Mouse (Mus musculus) hindbrain, embryonic 13.5 days (tissue): ENCODE measurements at regions not wholly inside any gene's neighbourhood (a gene's known extent, or its start where the extent isn't known, plus 50 kb on each side); places are given as distances from the start of the nearest gene placed in this dataset.

Experiments
- ATAC-seq: fragments of 200-750 bp; cut with Nextera tagmentation; 2 replicates; pipeline ENCODE4 v1.8.0; 2017; ENCODE audit warnings: moderate TSS enrichment; ENCODE audit not compliant: low FRiP score
- H3K27ac ChIP-seq: fragments of 300-500 bp; sonication (generic); 2 replicates; pipeline ENCODE4 v1.5.1; 2015; ENCODE audit warnings: inconsistent platforms, mild to moderate bottlenecking, moderate library complexity
- H3K27me3 ChIP-seq: fragments of 300-500 bp; sonication (generic); 2 replicates; pipeline ENCODE4 v1.6.1; 2015; ENCODE audit warnings: mild to moderate bottlenecking, inconsistent platforms
- H3K36me3 ChIP-seq: fragments of 300-500 bp; sonication (generic); 2 replicates; pipeline ENCODE4 v1.6.1; 2015; ENCODE audit warnings: mild to moderate bottlenecking, inconsistent platforms
- H3K4me1 ChIP-seq: fragments of 300-500 bp; sonication (generic); replicated peaks from 2 replicates; pipeline ENCODE4 v1.6.1; 2015; ENCODE audit warnings: inconsistent platforms
- H3K4me2 ChIP-seq: fragments of 300-500 bp; sonication (generic); 2 replicates; pipeline ENCODE4 v1.6.1; 2015; ENCODE audit warnings: inconsistent platforms, mild to moderate bottlenecking, moderate library complexity
- H3K4me3 ChIP-seq: fragments of 300-500 bp; sonication (generic); 2 replicates; pipeline ENCODE4 v1.5.1; 2015; ENCODE audit warnings: mild to moderate bottlenecking, inconsistent platforms
- H3K9ac ChIP-seq: fragments of 300-500 bp; sonication (generic); 2 replicates; pipeline ENCODE4 v1.6.1; 2015; ENCODE audit warnings: mild to moderate bottlenecking, inconsistent platforms
- H3K9me3 ChIP-seq: fragments of 300-500 bp; sonication (generic); 2 replicates; pipeline ENCODE4 v1.6.1; 2016; ENCODE audit warnings: inconsistent platforms
- WGBS: fragments of 180-500 bp; shearing (Covaris S2); methylation state at CpG from one replicate; pipeline ENCODE4 v1.1.7; 2015; 5-methylcytosine and 5-hydroxymethylcytosine counted together

DNA sequence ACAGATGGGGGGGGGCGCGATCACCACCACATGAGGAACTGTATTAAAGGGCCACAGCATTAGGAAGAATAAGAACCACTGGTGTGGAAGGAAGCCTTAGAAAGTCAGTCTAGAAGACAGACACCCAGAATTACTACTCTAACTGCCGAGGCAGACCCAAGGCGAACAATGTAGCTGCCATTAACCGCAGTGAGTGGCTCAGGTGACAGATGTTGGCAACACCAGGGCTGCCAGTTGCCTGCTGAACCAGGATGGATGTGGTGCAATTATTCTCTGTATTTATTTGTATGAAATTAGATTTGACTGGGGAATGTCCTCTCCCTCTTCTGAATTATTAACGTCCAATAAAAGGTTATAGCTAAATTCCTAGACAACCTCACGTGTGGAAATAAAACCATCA, 124.7 kb downstream of the 4930564D02Rik start:
- Histone ChIP-seq H3K4me3 (no peak overlapping the region), H3K27ac (peak overlapping the region; percentile 48; the same call in 1 of the 2 replicates), H3K9ac (no peak overlapping the region), H3K9me3 (no peaks in the 10 kb centered on the region), H3K36me3 (no peaks in the 10 kb centered on the region), H3K27me3 (no peaks in the 10 kb centered on the region), H3K4me2 (no peak overlapping the region), H3K4me1 (0 out of 2 replicates have a peak, but pooled peaks cover 5% of the 10 kb centered on the region)
- 77% methylated on average over 7 of the region's 7 CpGs for WGBS
- ATAC-seq: 0 out of 2 replicates have a peak, but pooled peaks have one; percentile 24

DNA sequence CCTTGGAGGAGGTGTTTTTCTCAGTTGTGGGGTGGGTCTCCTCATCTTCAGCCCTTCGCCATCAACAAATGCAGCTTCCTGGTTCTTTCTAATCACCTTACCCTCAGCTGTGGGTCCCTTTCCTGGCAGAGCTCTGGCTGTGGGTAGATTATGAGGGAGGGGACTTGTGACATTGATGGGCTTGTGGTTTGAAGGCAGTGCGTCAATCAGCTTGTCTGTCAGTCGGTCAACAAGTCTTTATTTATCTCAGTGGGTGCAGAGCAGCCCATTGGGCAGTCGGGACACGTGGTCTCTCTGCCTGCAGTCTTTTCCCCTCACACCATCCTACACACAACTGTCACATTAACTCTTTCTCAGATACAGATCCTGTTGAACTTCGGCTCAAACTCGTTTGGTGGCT, 125.2 kb downstream of the 4930564D02Rik start:
- no peak overlapping the region for H3K4me3 ChIP-seq
- 55% methylated on average over 7 of the region's 7 CpGs for WGBS
- no peak for ATAC-seq
- no peak overlapping the region for H3K4me2 ChIP-seq
- peak overlapping the region; percentile 48; the same call in 1 of the 2 replicates for H3K27ac ChIP-seq
- no peaks in the 10 kb centered on the region for H3K9me3 ChIP-seq
- no peak overlapping the region for H3K9ac ChIP-seq
- no peaks in the 10 kb centered on the region for H3K27me3 ChIP-seq
- 0 out of 2 replicates have a peak, but pooled peaks cover 5% of the 10 kb centered on the region for H3K4me1 ChIP-seq
- H3K36me3 ChIP-seq: no peaks in the 10 kb centered on the region

DNA sequence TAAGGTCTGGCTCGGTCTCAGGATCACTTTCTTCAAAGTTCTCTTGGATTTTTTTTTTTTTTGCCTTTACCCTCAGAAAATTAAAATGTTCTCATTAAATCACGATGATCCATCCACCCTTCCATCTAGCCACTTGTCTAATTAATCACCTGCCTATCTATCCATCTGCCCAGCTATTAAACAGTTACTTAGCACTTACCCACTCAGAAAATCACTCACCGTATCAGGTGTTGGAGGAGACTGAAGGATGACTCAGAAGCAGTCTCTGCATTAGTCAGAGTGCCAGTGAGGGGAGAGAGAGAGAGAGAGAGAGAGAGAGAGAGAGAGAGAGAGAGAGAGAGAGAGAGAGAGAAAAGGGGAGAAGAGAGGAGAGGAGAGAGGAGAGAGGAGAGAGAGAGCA, 134.1 kb downstream of the 4930564D02Rik start:
- no peaks in the 10 kb centered on the region for H3K4me1 ChIP-seq
- no peak overlapping the region for H3K4me3 ChIP-seq
- no peak overlapping the region for H3K27ac ChIP-seq
- no peaks in the 10 kb centered on the region for H3K9me3 ChIP-seq
- no peak for ATAC-seq
- H3K36me3 ChIP-seq: no peaks in the 10 kb centered on the region
- no peaks in the 10 kb centered on the region for H3K27me3 ChIP-seq
- 83% methylated on average over 3 of the region's 3 CpGs for WGBS
- no peak overlapping the region for H3K4me2 ChIP-seq
- no peak overlapping the region for H3K9ac ChIP-seq

DNA sequence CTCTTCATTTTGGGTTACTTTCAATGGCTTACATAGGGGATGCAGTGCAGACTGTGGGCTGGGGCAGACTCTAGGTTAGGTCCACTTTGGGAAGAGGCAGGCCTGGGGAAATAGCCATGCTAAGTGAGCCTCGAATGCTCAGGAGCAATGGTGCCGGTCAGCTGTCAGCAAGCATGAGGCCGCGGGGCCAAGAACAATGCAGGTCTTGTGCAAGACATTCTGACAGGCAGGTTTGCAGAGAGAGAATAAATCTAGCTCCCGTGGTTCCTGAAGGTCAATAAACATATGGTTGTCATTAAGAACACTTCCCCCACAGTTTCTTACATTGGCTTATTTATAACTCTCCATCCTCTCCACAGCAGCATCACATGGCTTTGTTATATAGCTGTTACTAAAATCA, 142.5 kb downstream of the 4930564D02Rik start:
- Histone ChIP-seq H3K27ac (no peak overlapping the region), H3K4me2 (no peak overlapping the region), H3K9ac (no peak overlapping the region), H3K36me3 (no peaks in the 10 kb centered on the region), H3K9me3 (no peaks in the 10 kb centered on the region), H3K4me1 (no peaks in the 10 kb centered on the region), H3K4me3 (no peak overlapping the region), H3K27me3 (no peaks in the 10 kb centered on the region)
- 69% methylated on average over 5 of the region's 5 CpGs for WGBS
- no peak for ATAC-seq

DNA sequence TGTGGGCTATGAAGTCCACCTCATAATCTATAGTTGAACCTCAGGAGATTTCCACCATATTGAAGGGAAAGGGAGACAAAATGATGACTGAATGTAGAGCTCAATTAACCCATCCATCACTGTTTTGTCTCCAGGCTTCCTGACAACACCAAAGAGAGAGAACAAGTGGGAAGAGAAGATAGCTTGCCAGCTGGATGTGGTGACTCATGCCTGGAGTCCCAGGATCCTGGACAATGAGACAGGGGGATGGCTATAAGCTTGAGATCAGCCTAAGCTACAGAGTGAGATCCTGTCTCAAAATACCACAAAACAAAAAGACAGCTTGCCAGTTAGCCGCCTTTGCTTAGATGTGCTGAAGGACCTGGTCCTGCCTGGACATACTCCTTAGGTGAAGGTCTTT, 144.4 kb downstream of the 4930564D02Rik start:
- no peaks in the 10 kb centered on the region for H3K27me3 ChIP-seq
- H3K9me3 ChIP-seq: no peaks in the 10 kb centered on the region
- H3K27ac ChIP-seq: no peak overlapping the region
- WGBS: 87% methylated on average over 1 of the region's 1 CpGs
- no peak overlapping the region for H3K9ac ChIP-seq
- no peak for ATAC-seq
- no peak overlapping the region for H3K4me2 ChIP-seq
- H3K36me3 ChIP-seq: no peaks in the 10 kb centered on the region
- 0 out of 2 replicates have a peak, but pooled peaks cover 4% of the 10 kb centered on the region for H3K4me1 ChIP-seq
- no peak overlapping the region for H3K4me3 ChIP-seq

DNA sequence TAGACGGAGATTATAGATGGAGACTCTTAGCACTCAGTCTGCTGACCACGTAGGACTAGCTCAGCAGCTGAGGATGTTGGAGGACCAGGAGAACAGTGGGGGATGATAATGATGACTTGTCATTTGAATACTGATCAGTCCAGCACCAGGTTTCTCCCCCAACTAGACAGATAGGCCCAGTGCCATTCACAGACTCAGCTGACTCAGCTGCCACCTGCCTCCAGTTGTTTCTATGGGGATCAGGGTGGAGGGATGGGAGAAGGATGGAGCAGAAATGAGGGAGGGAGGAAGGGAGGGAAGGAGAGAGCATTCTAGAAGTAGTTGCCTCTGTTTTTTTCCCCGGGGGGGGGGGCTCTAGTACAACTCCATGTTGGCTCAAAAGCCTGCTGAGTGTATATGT, 145.1 kb downstream of the 4930564D02Rik start:
- no peak overlapping the region for H3K9ac ChIP-seq
- 61% methylated on average over 3 of the region's 3 CpGs for WGBS
- H3K4me3 ChIP-seq: no peak overlapping the region
- H3K9me3 ChIP-seq: no peaks in the 10 kb centered on the region
- ATAC-seq: no peak
- H3K4me1 ChIP-seq: 0 out of 2 replicates have a peak, but pooled peaks cover 5% of the 10 kb centered on the region
- H3K4me2 ChIP-seq: no peak overlapping the region
- no peak overlapping the region for H3K27ac ChIP-seq
- H3K27me3 ChIP-seq: no peaks in the 10 kb centered on the region
- no peaks in the 10 kb centered on the region for H3K36me3 ChIP-seq

DNA sequence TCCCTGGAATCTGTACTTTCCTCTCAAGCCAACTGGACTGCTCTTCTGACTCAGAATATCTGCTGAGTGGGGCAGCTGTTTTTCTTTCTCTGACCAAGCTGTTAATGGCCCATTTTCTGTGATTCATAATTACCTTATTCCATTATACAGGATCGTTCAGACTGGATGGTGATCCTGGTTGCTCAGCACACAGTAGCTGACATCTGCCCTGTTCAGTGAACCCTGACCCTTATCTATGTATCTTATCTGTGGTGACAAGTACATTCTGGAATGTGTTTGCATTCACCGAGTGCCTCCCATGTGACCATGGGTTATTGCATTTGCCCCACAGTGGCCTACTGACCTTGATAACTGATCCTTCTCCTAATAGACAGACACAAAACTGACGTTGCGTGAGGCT, 148.2 kb downstream of the 4930564D02Rik start:
- no peaks in the 10 kb centered on the region for H3K27me3 ChIP-seq
- H3K9me3 ChIP-seq: no peaks in the 10 kb centered on the region
- no peak overlapping the region for H3K27ac ChIP-seq
- 47% methylated on average over 4 of the region's 4 CpGs for WGBS
- no peaks in the 10 kb centered on the region for H3K36me3 ChIP-seq
- no peak for ATAC-seq
- H3K4me1 ChIP-seq: 0 out of 2 replicates have a peak, but pooled peaks cover 5% of the 10 kb centered on the region
- H3K4me2 ChIP-seq: no peak overlapping the region
- H3K9ac ChIP-seq: no peak overlapping the region
- H3K4me3 ChIP-seq: no peak overlapping the region

DNA sequence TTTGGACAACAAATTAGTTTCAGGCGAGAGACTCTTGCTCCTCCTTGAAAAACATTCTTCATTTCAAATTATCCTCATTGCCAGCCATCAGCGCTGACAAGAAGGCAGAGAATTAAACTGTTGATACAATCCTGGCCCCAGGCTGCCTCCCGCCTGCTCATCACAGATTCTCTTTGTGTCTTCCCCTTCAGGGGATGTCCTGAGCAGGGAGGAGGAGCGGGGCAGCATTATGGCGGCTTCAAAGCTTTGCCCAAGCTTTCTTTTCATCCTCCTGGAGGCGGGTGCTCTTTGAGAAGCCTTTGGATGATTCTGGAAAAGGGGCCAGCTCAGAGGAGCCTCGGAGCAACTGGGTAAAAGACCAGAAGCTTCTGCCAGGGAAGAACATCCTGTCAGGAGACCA, 149.1 kb downstream of the 4930564D02Rik start:
- Histone ChIP-seq H3K4me2 (no peak overlapping the region), H3K27me3 (no peaks in the 10 kb centered on the region), H3K9ac (no peak overlapping the region), H3K36me3 (no peaks in the 10 kb centered on the region), H3K9me3 (no peaks in the 10 kb centered on the region), H3K27ac (no peak overlapping the region), H3K4me1 (0 out of 2 replicates have a peak, but pooled peaks cover 5% of the 10 kb centered on the region), H3K4me3 (no peak overlapping the region)
- ATAC-seq: no peak
- 33% methylated on average over 7 of the region's 7 CpGs for WGBS

DNA sequence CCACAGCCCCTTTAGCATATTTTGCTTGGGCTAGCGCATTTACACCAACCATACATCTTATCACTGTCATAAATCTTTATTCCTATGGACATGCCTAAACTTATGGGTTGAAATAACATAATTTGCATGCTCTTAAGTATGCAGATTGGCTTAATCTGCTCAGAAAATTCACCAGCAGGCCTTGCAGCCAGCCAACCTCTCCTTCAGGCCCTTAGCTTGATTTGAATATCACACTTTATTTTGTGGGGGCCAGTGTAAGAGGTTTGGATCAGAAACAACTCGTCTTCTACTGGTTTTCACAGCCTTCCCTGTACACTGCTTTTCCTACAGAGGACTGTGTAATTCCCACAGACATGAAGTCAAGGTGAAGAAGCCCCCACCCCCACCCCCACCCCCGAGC, 153.0 kb downstream of the 4930564D02Rik start:
- Histone ChIP-seq H3K27me3 (no peaks in the 10 kb centered on the region), H3K4me1 (peaks cover 5% of the 10 kb centered on the region; the same call in 1 of the 2 replicates), H3K4me2 (no peak overlapping the region), H3K9me3 (no peaks in the 10 kb centered on the region), H3K27ac (no peak overlapping the region), H3K4me3 (no peak overlapping the region), H3K9ac (no peak overlapping the region), H3K36me3 (no peaks in the 10 kb centered on the region)
- no peak for ATAC-seq
- 85% methylated on average over 3 of the region's 3 CpGs for whole genome bisulfite sequencing

DNA sequence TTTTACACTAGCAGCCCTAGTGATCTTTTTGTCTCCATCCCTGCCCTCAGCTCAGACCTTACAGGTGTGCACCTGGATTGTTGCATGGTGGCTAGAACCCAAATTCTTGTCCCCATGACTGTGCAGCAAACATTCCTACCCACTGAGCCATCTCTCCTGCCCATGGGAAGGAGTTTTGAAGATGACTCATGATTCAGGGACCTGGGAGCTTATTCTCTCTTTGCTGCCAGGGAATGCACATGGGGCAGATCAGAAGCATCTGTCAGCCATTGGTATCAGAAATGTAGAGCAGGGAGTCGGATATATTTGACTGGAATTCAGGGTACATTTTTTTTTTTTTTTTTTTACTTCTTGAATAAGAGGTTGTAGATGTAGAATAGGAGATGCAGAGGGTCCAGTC, 154.0 kb downstream of the 4930564D02Rik start:
- Histone ChIP-seq H3K9ac (no peak overlapping the region), H3K9me3 (no peaks in the 10 kb centered on the region), H3K36me3 (no peaks in the 10 kb centered on the region), H3K4me3 (no peak overlapping the region), H3K27ac (no peak overlapping the region), H3K4me1 (peaks cover 14% of the 10 kb centered on the region), H3K4me2 (no peak overlapping the region), H3K27me3 (no peaks in the 10 kb centered on the region)
- no peak for ATAC-seq
- WGBS: 83% methylated on average over 1 of the region's 1 CpGs

DNA sequence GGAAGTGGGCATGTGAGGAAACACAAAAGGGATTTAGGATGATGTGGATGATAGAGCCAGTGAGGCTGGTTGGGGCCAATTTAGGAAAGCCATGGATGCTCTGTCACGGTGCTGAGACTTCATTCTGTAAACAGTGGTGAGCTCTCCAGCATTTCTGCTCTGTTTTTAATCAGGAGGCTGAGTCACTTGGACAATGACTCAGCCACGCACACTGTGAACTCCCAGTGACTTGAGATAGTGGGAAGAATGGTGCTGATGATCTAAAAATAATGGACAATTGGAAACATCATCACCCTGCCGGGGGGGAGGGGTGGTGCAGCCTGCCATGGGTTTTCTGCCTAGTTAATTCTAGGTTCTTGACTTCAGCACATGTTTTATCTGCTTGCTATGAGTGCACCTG, 156.3 kb downstream of the 4930564D02Rik start:
- ATAC-seq: no peak
- no peaks in the 10 kb centered on the region for H3K27me3 ChIP-seq
- H3K27ac ChIP-seq: no peak overlapping the region
- 71% methylated on average over 3 of the region's 3 CpGs for WGBS
- no peak overlapping the region for H3K4me2 ChIP-seq
- H3K9ac ChIP-seq: no peak overlapping the region
- H3K9me3 ChIP-seq: no peaks in the 10 kb centered on the region
- H3K36me3 ChIP-seq: no peaks in the 10 kb centered on the region
- peaks cover 15% of the 10 kb centered on the region for H3K4me1 ChIP-seq
- H3K4me3 ChIP-seq: no peak overlapping the region

DNA sequence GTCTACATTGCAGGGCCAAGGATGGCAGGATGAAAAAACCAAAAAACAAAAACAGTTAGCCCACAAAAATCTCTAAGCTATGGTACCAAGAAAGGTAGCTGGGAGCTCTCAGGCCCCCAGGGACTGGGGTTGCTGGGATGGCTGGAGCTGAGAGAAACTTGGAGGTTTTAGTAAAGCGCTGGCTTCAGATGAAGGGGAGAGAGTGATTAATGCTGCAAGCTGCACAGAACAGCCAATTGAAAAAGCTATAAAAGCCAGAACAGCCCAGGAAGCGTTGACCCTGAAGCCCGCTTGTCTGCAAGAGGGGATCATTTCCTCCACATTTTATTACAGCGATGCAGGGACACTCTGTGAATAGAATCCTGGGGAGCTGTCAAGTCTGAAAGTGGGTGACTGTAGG, 157.0 kb downstream of the 4930564D02Rik start:
- ATAC-seq: no peak
- Histone ChIP-seq H3K36me3 (no peaks in the 10 kb centered on the region), H3K4me1 (peaks cover 15% of the 10 kb centered on the region), H3K4me2 (no peak overlapping the region), H3K27ac (no peak overlapping the region), H3K9me3 (no peaks in the 10 kb centered on the region), H3K9ac (no peak overlapping the region), H3K4me3 (no peak overlapping the region), H3K27me3 (no peaks in the 10 kb centered on the region)
- WGBS: 41% methylated on average over 4 of the region's 4 CpGs

DNA sequence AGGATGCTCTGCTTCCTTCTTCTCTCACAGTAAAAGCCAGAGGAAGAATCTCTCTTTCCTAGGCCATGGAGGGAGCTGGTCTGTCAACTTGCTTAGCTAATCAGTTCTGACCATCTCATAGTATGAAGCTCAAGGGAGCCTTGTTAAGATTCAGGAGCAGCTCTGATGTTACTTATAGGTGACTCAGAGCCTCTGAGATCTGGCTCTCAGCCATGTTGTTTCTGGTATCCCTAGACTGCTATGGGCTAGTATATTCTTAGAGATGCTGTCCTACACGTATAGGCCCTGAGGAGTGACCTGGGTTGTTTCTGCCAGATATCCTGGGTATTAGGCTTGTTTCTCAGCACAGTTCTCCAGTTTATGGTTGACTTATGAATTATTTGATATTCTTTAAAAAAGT, 160.9 kb downstream of the 4930564D02Rik start:
- Histone ChIP-seq H3K36me3 (no peaks in the 10 kb centered on the region), H3K4me2 (no peak overlapping the region), H3K4me1 (peaks cover 15% of the 10 kb centered on the region), H3K4me3 (no peak overlapping the region), H3K27ac (no peak overlapping the region), H3K9ac (no peak overlapping the region), H3K27me3 (no peaks in the 10 kb centered on the region), H3K9me3 (no peaks in the 10 kb centered on the region)
- ATAC-seq: no peak
- 93% methylated on average over 1 of the region's 1 CpGs for WGBS
